Mouse (Mus musculus): ENCODE results near the gene Aff3. TPM values are rescaled to one million over a fixed set of nuclear protein-coding genes. Genes with fewer than 3 reads are reported as not detected.

Aff3 gene
- 55.6 and 89.0 TPM in 2 replicates for total RNA-seq (2014; rRNA removed)
- 22.0 and 23.1 TPM in 2 replicates for polyA plus RNA-seq (2015; fragmentation: Nextera tagmentation; extraction: Ambion mirVana)

DNA sequence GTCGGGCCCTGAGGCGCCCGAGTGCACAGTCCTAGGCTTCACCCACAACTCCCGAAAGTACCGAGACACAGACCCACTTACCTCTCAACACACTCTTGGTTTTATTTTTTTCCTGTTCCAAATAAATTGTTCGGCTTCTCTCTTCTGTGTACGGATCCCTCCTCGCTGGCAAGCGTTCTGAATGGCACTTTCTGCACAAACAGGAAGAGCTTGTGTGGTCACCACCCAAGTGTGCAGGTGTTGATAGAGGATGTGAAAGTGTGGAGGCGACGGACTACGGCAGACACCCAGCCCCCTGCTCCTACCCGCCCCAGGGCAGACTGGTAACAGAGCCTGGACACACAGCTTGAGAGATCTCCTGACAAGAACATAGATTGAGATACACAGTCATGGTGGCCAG, at the start of gene Aff3:
Aff3 (minus strand) TSS at position 179 of the 400 bp plus-strand sequence.
- Histone ChIP-seq H3K27me3 (ENCODE audit: insufficient read depth, low read length) (no peaks in the 10 kb centered on the region), H3K27ac (no peak within 1 kb of the TSS), H3K4me1 (ENCODE audit: insufficient read depth, low read length) (no peaks in the 10 kb centered on the region), H3K4me3 (ENCODE audit: low read length) (no peak within 1 kb of the TSS), H3K9ac (replicated peaks; ENCODE audit: low read length) (no peak within 1 kb of the TSS), H3K9me3 (ENCODE audit: low read length) (no peaks in the 10 kb centered on the region), H3K36me3 (ENCODE audit: insufficient read depth, low read length) (no peaks in the 10 kb centered on the region), H3K4me2 (ENCODE audit: low read depth, low read length) (no peak within 1 kb of the TSS)
- TF ChIP-seq CTCF (IDR thresholded peaks at IDR 0.05; ENCODE audit: low read depth): no peak
- 93% methylated on average over 13 of the region's 13 CpGs for WGBS
- DNase-seq (ENCODE audit: low spot score) (no peak), ATAC-seq (no peak)

DNA sequence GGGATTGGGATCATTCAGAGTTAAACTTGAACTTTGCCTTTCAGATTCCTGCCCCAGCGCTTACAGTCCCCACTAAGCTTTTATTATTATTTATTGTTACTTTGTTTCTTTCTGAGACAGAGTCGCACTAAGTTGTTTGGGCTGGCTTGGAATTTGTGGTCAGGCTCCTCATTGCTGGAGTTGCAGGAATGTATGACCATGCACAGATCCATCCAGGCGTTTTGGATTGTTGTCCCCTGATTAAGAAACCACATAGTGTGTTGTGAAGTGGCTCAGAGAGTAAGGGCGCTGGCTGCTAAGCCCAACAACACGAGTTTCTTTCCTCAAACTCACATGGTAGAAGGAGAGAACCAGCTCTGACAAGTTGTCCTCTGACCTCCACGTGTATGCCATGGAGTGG, 35.9 kb upstream of the Aff3 start:
- no peak overlapping the region for H3K4me3 ChIP-seq (ENCODE audit: low read length)
- H3K27ac ChIP-seq: no peak overlapping the region
- H3K4me1 ChIP-seq (ENCODE audit: insufficient read depth, low read length): no peaks in the 10 kb centered on the region
- no peaks in the 10 kb centered on the region for H3K36me3 ChIP-seq (ENCODE audit: insufficient read depth, low read length)
- no peaks in the 10 kb centered on the region for H3K27me3 ChIP-seq (ENCODE audit: insufficient read depth, low read length)
- DNase-seq (ENCODE audit: low spot score) (no peak), ATAC-seq (no peak)
- WGBS: 73% methylated on average over 6 of the region's 6 CpGs
- no peaks in the 10 kb centered on the region for H3K9me3 ChIP-seq (ENCODE audit: low read length)
- no peak for TF ChIP-seq CTCF (IDR thresholded peaks at IDR 0.05; ENCODE audit: low read depth)
- H3K4me2 ChIP-seq (ENCODE audit: low read depth, low read length): no peak overlapping the region
- H3K9ac ChIP-seq (replicated peaks; ENCODE audit: low read length): no peak overlapping the region

- TF ChIP-seq CTCF (IDR thresholded peaks at IDR 0.05; ENCODE audit: low read depth): no peak
- 94% methylated on average over 10 of the region's 10 CpGs for WGBS
- H3K4me1 ChIP-seq (ENCODE audit: insufficient read depth, low read length): no peaks in the 10 kb centered on the region
Measured at GRCm38 (mm10) chr1:38699244-38699643, 34.5 kb upstream of the Aff3 start.

GRCm38 (mm10) chr1:38695812-38696681, 31.3 kb upstream of the Aff3 start:
- Histone ChIP-seq H3K9ac (replicated peaks; ENCODE audit: low read length) (no peak overlapping the region), H3K4me2 (ENCODE audit: low read depth, low read length) (no peak overlapping the region), H3K4me3 (ENCODE audit: low read length) (no peak overlapping the region), H3K27ac (no peak overlapping the region), H3K9me3 (ENCODE audit: low read length) (no peaks in the 10 kb centered on the region), H3K4me1 (ENCODE audit: insufficient read depth, low read length) (no peaks in the 10 kb centered on the region), H3K27me3 (ENCODE audit: insufficient read depth, low read length) (no peaks in the 10 kb centered on the region), H3K36me3 (ENCODE audit: insufficient read depth, low read length) (no peaks in the 10 kb centered on the region)
- WGBS: 31% methylated on average over 15 of the region's 15 CpGs
- TF ChIP-seq CTCF (IDR thresholded peaks at IDR 0.05; ENCODE audit: low read depth): no peak
- DNase-seq (ENCODE audit: low spot score): peak; percentile 61
- ATAC-seq: 0 out of 2 replicates have a peak, but pooled peaks have one; percentile 29

More at GRCm38 (mm10) chr1:38699244-38699643, 34.5 kb upstream of the Aff3 start:
- no peak overlapping the region for H3K9ac ChIP-seq (replicated peaks; ENCODE audit: low read length)
- H3K9me3 ChIP-seq (ENCODE audit: low read length): no peaks in the 10 kb centered on the region
- no peak overlapping the region for H3K4me2 ChIP-seq (ENCODE audit: low read depth, low read length)
- no peaks in the 10 kb centered on the region for H3K36me3 ChIP-seq (ENCODE audit: insufficient read depth, low read length)
- ATAC-seq (no peak), DNase-seq (ENCODE audit: low spot score) (no peak)
- no peaks in the 10 kb centered on the region for H3K27me3 ChIP-seq (ENCODE audit: insufficient read depth, low read length)
- H3K4me3 ChIP-seq (ENCODE audit: low read length): no peak overlapping the region
- no peak overlapping the region for H3K27ac ChIP-seq

DNA sequence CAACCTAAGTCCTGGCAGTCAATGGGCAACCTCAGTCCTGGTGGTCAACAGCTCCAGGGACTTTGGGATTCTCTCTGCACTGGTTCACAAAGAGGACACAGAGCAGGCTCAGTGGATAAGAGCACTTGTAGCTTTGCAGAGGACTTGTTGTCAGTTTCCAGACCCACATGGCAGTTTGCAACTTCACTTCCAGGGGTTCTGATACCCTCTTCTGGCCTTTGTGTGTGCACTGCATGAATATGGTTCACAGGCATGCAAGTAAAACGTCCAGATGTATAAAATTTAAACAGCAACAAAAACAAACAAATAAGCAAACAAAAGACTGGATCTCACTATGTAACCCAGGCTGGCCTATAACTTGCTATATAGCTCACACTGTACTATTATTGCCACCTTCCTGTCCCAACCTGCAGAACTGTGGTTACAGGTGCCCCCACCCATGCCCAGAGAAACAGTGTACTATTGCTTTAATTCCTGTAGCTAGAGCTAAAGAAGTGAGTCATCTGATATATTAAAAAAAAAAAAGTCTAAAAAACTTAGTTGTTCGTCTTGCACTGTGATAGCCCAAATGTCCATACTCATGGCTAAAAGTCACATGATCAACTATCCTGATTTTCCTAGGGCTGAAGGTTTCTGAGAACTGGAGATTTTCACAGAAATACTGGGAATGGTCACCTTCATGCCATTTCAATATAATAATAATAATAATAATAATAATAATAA, 30.5 kb upstream of the Aff3 start:
- Histone ChIP-seq H3K27ac (no peak overlapping the region), H3K27me3 (ENCODE audit: insufficient read depth, low read length) (no peaks in the 10 kb centered on the region), H3K4me1 (ENCODE audit: insufficient read depth, low read length) (no peaks in the 10 kb centered on the region), H3K9ac (replicated peaks; ENCODE audit: low read length) (no peak overlapping the region), H3K9me3 (ENCODE audit: low read length) (no peaks in the 10 kb centered on the region), H3K4me2 (ENCODE audit: low read depth, low read length) (no peak overlapping the region), H3K4me3 (ENCODE audit: low read length) (no peak overlapping the region), H3K36me3 (ENCODE audit: insufficient read depth, low read length) (no peaks in the 10 kb centered on the region)
- DNase-seq (ENCODE audit: low spot score) (no peak), ATAC-seq (no peak)
- TF ChIP-seq CTCF (IDR thresholded peaks at IDR 0.05; ENCODE audit: low read depth): no peak
- 72% methylated on average over 2 of the region's 2 CpGs for WGBS

GRCm38 (mm10) chr1:38694142-38694541, 29.4 kb upstream of the Aff3 start:
- 70% methylated on average over 5 of the region's 5 CpGs for WGBS
- H3K4me3 ChIP-seq (ENCODE audit: low read length): no peak overlapping the region
- no peak overlapping the region for H3K9ac ChIP-seq (replicated peaks; ENCODE audit: low read length)
- H3K27ac ChIP-seq: no peak overlapping the region
- DNase-seq (ENCODE audit: low spot score) (no peak), ATAC-seq (no peak)
- no peaks in the 10 kb centered on the region for H3K27me3 ChIP-seq (ENCODE audit: insufficient read depth, low read length)
- H3K4me1 ChIP-seq (ENCODE audit: insufficient read depth, low read length): no peaks in the 10 kb centered on the region
- no peaks in the 10 kb centered on the region for H3K36me3 ChIP-seq (ENCODE audit: insufficient read depth, low read length)
- no peaks in the 10 kb centered on the region for H3K9me3 ChIP-seq (ENCODE audit: low read length)
- no peak for TF ChIP-seq CTCF (IDR thresholded peaks at IDR 0.05; ENCODE audit: low read depth)
- no peak overlapping the region for H3K4me2 ChIP-seq (ENCODE audit: low read depth, low read length)

Data from hindbrain, postnatal 0 days (tissue).